Mouse (Mus musculus): ENCODE results near the gene Tmem161a. TPM values are rescaled to one million over a fixed set of nuclear protein-coding genes. Genes with fewer than 3 reads are reported as not detected.

Tmem161a gene
- polyA plus RNA-seq, 1 experiment from 2014 or later: 55.7 TPM

DNA sequence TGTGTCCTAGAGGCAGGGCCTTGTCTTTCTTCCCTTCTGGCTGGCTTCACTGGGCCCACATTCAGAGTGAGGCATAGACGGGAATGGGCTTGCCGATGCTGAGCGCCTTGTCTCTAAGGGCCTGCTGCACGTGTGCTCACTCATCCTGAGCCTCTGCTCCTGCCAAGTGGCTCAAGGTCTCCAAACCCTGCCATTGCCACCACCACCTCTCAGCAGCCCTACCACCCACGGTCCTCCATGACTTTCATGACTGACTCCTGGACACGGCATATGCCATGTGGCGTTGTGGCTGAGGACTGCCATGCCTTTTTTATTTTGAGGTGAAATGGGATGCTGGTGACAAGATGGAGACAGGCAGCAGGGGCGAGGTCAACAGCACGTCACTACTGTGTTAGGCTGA, 58.7 kb downstream of the Tmem161a start:
- H3K9me3 ChIP-seq: no peaks in the 10 kb centered on the region
- no peak for ATAC-seq (ENCODE audit: low FRiP score, low read depth)
- H3K27ac ChIP-seq: no peak overlapping the region
- H3K9ac ChIP-seq: no peak overlapping the region
- no peaks in the 10 kb centered on the region for H3K27me3 ChIP-seq (replicated peaks)
- peaks cover 28% of the 10 kb centered on the region for H3K4me1 ChIP-seq
- H3K4me2 ChIP-seq (replicated peaks): no peak overlapping the region
- H3K4me3 ChIP-seq: no peak overlapping the region
- WGBS: 92% methylated on average over 9 of the region's 9 CpGs
- H3K36me3 ChIP-seq: peaks cover 25% of the 10 kb centered on the region

Other genes starting within 250 kb of the Tmem161a start
- 61.3 and 66.9 TPM in 2 replicates for gene Gatad2a, start 176.0 kb upstream of the Tmem161a start, polyA plus RNA-seq (2016; fragmentation: Nextera tagmentation; extraction: Ambion mirVana)
- 70.4 and 70.9 TPM in 2 replicates for gene Mau2, start 129.6 kb upstream of the Tmem161a start, polyA plus RNA-seq (2016; fragmentation: Nextera tagmentation; extraction: Ambion mirVana)
- gene Sugp1, start 129.5 kb upstream of the Tmem161a start, polyA plus RNA-seq (2016; fragmentation: Nextera tagmentation; extraction: Ambion mirVana): 56.4 and 57.0 TPM in 2 replicates
- 1.2 and 1.7 TPM in 2 replicates for gene Tm6sf2, start 99.4 kb upstream of the Tmem161a start, polyA plus RNA-seq (2016; fragmentation: Nextera tagmentation; extraction: Ambion mirVana)
- gene Hapln4, start 88.9 kb upstream of the Tmem161a start, polyA plus RNA-seq (2016; fragmentation: Nextera tagmentation; extraction: Ambion mirVana): 0.33 and 0.50 TPM in 2 replicates
- gene Ncan, start 51.5 kb upstream of the Tmem161a start, polyA plus RNA-seq (2016; fragmentation: Nextera tagmentation; extraction: Ambion mirVana): 88.8 and 93.9 TPM in 2 replicates
- gene Nr2c2ap, start 41.0 kb upstream of the Tmem161a start, polyA plus RNA-seq (2016; fragmentation: Nextera tagmentation; extraction: Ambion mirVana): 29.2 and 32.0 TPM in 2 replicates
- 16.5 and 17.2 TPM in 2 replicates for gene Rfxank, start 33.2 kb upstream of the Tmem161a start, polyA plus RNA-seq (2016; fragmentation: Nextera tagmentation; extraction: Ambion mirVana)
- gene Borcs8, start 32.9 kb upstream of the Tmem161a start, polyA plus RNA-seq (2016; fragmentation: Nextera tagmentation; extraction: Ambion mirVana): 44.9 and 49.1 TPM in 2 replicates
- 0.29 and 0.38 TPM in 2 replicates for gene Mef2b, start 32.6 kb upstream of the Tmem161a start, polyA plus RNA-seq (2016; fragmentation: Nextera tagmentation; extraction: Ambion mirVana)
- 4.1 and 4.9 TPM in 2 replicates for gene Slc25a42, start 39.9 kb downstream of the Tmem161a start, polyA plus RNA-seq (2016; fragmentation: Nextera tagmentation; extraction: Ambion mirVana)
- gene Sugp2, start 61.9 kb downstream of the Tmem161a start, polyA plus RNA-seq (2016; fragmentation: Nextera tagmentation; extraction: Ambion mirVana): 68.0 and 68.2 TPM in 2 replicates
- gene Armc6, start 62.1 kb downstream of the Tmem161a start, polyA plus RNA-seq (2016; fragmentation: Nextera tagmentation; extraction: Ambion mirVana): 56.1 and 59.9 TPM in 2 replicates
- gene Homer3, start 110.5 kb downstream of the Tmem161a start, polyA plus RNA-seq (2016; fragmentation: Nextera tagmentation; extraction: Ambion mirVana): 94.3 and 99.6 TPM in 2 replicates
- gene Ddx49, start 130.1 kb downstream of the Tmem161a start, polyA plus RNA-seq (2016; fragmentation: Nextera tagmentation; extraction: Ambion mirVana): 50.4 and 50.8 TPM in 2 replicates
- 266 and 267 TPM in 2 replicates for gene Cope, start 130.2 kb downstream of the Tmem161a start, polyA plus RNA-seq (2016; fragmentation: Nextera tagmentation; extraction: Ambion mirVana)
- gene Cers1, start 143.4 kb downstream of the Tmem161a start, polyA plus RNA-seq (2016; fragmentation: Nextera tagmentation; extraction: Ambion mirVana): 13.7 and 16.4 TPM in 2 replicates
- 2.3 and 3.9 TPM in 2 replicates for gene Gdf1, start 157.5 kb downstream of the Tmem161a start, polyA plus RNA-seq (2016; fragmentation: Nextera tagmentation; extraction: Ambion mirVana)
- gene Upf1, start 180.9 kb downstream of the Tmem161a start, polyA plus RNA-seq (2016; fragmentation: Nextera tagmentation; extraction: Ambion mirVana): 29.4 and 31.3 TPM in 2 replicates
- gene Comp, start 201.2 kb downstream of the Tmem161a start, polyA plus RNA-seq (2016; fragmentation: Nextera tagmentation; extraction: Ambion mirVana): 0.42 and 0.68 TPM in 2 replicates

Data from neural tube, embryonic 12.5 days (tissue).